Mouse (Mus musculus) kidney, embryonic 14.5 days (tissue): ENCODE data around the gene Bola2. TPM values are rescaled to one million over a fixed set of nuclear protein-coding genes. Genes with fewer than 3 reads are reported as not detected.
"Not testable (repeated sequence)": the region's sequence is repeated elsewhere in the genome, so short reads cannot be mapped to it uniquely, and the experiment has no call there.

Experiments
- ATAC-seq: fragments of 200-750 bp; cut with Nextera tagmentation; 2 replicates; pipeline ENCODE4 v1.8.0; 2017; ENCODE audit warnings: moderate number of reproducible peaks, mild to moderate bottlenecking, moderate TSS enrichment, moderate library complexity; ENCODE audit not compliant: low FRiP score, low TSS enrichment
- H3K27ac ChIP-seq: fragments of 300-500 bp; sonication (generic); 2 replicates; pipeline ENCODE4 v1.5.1; 2014; ENCODE audit warnings: low read depth, mild to moderate bottlenecking, low read length, moderate library complexity, mixed read lengths
- H3K27me3 ChIP-seq: fragments of 300-500 bp; sonication (generic); 2 replicates; pipeline ENCODE4 v1.6.1; 2014; ENCODE audit warnings: mild to moderate bottlenecking, low read length; ENCODE audit not compliant: control insufficient read depth, insufficient read depth
- H3K36me3 ChIP-seq: fragments of 300-500 bp; sonication (generic); 2 replicates; pipeline ENCODE4 v1.6.1; 2014; ENCODE audit warnings: low read length, mixed read lengths; ENCODE audit not compliant: control insufficient read depth, insufficient read depth
- H3K4me1 ChIP-seq: fragments of 300-500 bp; sonication (generic); 2 replicates; pipeline ENCODE4 v1.6.1; 2014; ENCODE audit warnings: low read length, mixed read lengths; ENCODE audit not compliant: control insufficient read depth, insufficient read depth
- H3K4me2 ChIP-seq: fragments of 300-500 bp; sonication (generic); replicated peaks from 2 replicates; pipeline ENCODE4 v1.6.1; 2014; ENCODE audit warnings: low read depth, mild to moderate bottlenecking, low read length
- H3K4me3 ChIP-seq: fragments of 300-500 bp; sonication (generic); 2 replicates; pipeline ENCODE4 v1.5.1; 2014; ENCODE audit warnings: mild to moderate bottlenecking, low read length
- H3K9ac ChIP-seq: fragments of 300-500 bp; sonication (generic); 2 replicates; pipeline ENCODE4 v1.6.1; 2014; ENCODE audit warnings: low read depth, mild to moderate bottlenecking, low read length, moderate library complexity
- H3K9me3 ChIP-seq: fragments of 300-500 bp; sonication (generic); 2 replicates; pipeline ENCODE4 v1.6.1; 2016; ENCODE audit warnings: low read length; ENCODE audit not compliant: control insufficient read depth
- WGBS: fragments of 180-500 bp; shearing (Covaris S2); extraction: QIAGEN DNeasy Blood & Tissue Kit; methylation state at CpG from one replicate; pipeline ENCODE4 v1.1.7; 2014; 5-methylcytosine and 5-hydroxymethylcytosine counted together
- polyA plus RNA-seq: library from polyadenylated mRNA; unstranded; fragments of >200 nt; fragmentation: Nextera tagmentation; extraction: Ambion mirVana; gene quantifications from 2 replicates; pipeline ENCODE4 v1.2.1, GENCODE M21; 2014

Gene Bola2
- polyA plus RNA-seq, 1 experiment from 2014 or later, result 145 TPM

GRCm38 (mm10) chr7:126678545-126679341 is 16.5 kb upstream of the Bola2 start:
- H3K27ac ChIP-seq, result no peak overlapping the region
- ATAC-seq, result no peak

DNA sequence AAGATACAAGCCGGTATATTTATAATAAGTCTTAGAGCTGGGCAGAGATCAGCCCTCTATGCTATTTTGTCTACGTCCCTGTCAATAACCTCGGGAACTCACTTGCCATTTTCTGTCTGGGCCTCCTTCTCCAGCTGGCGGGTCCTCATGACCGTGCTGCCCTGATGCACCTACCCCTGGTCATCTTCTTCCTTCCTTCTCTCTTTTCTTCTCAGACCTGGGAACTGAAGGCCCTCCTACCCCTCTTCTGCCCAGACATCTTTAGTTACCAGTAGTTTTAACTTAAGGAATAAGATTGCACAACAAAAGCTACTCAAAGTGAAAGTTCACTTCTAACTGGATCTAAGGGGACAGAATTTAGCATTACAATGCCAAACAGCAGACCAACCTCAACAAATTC is 15.5 kb upstream of the Bola2 start:
- Histone ChIP-seq H3K27me3 (no peaks in the 10 kb centered on the region), H3K36me3 (peaks cover 2% of the 10 kb centered on the region; the same call in 1 of the 2 replicates), H3K4me1 (no peaks in the 10 kb centered on the region), H3K4me2 (no peak overlapping the region), H3K27ac (no peak overlapping the region), H3K4me3 (no peak overlapping the region), H3K9me3 (no peaks in the 10 kb centered on the region), H3K9ac (no peak overlapping the region)
- WGBS, result 93% methylated on average over 5 of the region's 5 CpGs
- no peak for ATAC-seq

More at GRCm38 (mm10) chr7:126678545-126679341, 16.5 kb upstream of the Bola2 start:
- no peak overlapping the region for H3K9ac ChIP-seq
- H3K4me1 ChIP-seq, result no peaks in the 10 kb centered on the region
- H3K36me3 ChIP-seq, result peaks cover 2% of the 10 kb centered on the region; the same call in 1 of the 2 replicates
- H3K27me3 ChIP-seq, result no peaks in the 10 kb centered on the region
- no peak overlapping the region for H3K4me3 ChIP-seq
- WGBS, result 64% methylated on average over 8 of the region's 8 CpGs
- H3K9me3 ChIP-seq, result no peaks in the 10 kb centered on the region
- no peak overlapping the region for H3K4me2 ChIP-seq

DNA sequence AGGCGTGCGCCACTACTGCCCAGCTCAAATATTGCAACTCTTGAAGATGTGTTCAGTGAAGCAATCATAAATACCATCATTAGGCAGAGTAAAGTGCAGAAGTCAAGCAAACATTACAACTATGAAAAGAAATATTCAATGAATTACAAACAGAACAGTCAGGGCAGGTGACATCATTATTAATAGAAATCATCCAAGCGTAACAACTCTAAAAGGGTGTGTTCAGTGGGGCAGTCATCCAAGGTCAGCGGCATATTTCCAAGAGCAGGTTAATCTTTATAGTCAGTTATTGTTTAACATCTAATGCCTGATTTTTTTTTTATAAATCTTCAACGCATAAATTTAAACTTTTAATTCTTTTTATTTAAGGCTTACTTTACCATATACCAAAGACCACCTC is 14.0 kb upstream of the Bola2 start:
- H3K4me2 ChIP-seq, result no peak overlapping the region
- no peaks in the 10 kb centered on the region for H3K27me3 ChIP-seq
- no peak overlapping the region for H3K4me3 ChIP-seq
- no peak overlapping the region for H3K9ac ChIP-seq
- H3K27ac ChIP-seq, result no peak overlapping the region
- no peak for ATAC-seq
- no peaks in the 10 kb centered on the region for H3K4me1 ChIP-seq
- WGBS, result 89% methylated on average over 5 of the region's 5 CpGs
- H3K36me3 ChIP-seq, result no peaks in the 10 kb centered on the region
- no peaks in the 10 kb centered on the region for H3K9me3 ChIP-seq

DNA sequence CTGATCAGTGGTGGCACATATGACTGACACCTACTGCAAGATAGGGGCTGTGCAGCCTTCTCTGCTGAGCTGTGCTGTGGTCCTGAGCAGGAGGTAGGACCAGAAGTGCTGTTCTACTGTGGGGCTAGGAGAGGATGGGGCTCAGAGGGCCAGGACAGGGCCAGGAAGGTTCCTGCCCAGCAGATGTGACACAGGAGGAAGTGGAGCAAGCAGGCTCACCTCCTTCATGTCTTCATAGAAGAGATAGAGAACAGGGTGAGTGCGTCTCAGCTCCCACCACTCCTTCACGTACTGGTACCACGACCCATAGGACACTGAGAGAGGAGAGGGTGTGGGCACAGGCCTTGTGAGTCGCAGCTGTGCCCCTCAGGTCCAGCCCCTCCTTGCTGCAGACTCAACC is 7.0 kb upstream of the Bola2 start:
- H3K27me3 ChIP-seq, H3K4me2 ChIP-seq, H3K4me1 ChIP-seq, H3K27ac ChIP-seq, ATAC-seq, H3K9ac ChIP-seq, H3K9me3 ChIP-seq, H3K4me3 ChIP-seq: not testable (repeated sequence)
- WGBS, result 80% methylated on average over 4 of the region's 4 CpGs
- peaks cover 21% of the 10 kb centered on the region for H3K36me3 ChIP-seq

- Histone ChIP-seq H3K4me3 (no peak overlapping the region), H3K9ac (no peak overlapping the region), H3K4me2 (no peak overlapping the region), H3K36me3 (peaks cover 21% of the 10 kb centered on the region), H3K27me3 (no peaks in the 10 kb centered on the region), H3K4me1 (no peaks in the 10 kb centered on the region), H3K27ac (no peak overlapping the region), H3K9me3 (no peaks in the 10 kb centered on the region)
- 89% methylated on average over 3 of the region's 3 CpGs for WGBS
- ATAC-seq, result no peak
These were observed 6.2 kb upstream of the Bola2 start for GRCm38 (mm10) chr7:126689021-126689420.

DNA sequence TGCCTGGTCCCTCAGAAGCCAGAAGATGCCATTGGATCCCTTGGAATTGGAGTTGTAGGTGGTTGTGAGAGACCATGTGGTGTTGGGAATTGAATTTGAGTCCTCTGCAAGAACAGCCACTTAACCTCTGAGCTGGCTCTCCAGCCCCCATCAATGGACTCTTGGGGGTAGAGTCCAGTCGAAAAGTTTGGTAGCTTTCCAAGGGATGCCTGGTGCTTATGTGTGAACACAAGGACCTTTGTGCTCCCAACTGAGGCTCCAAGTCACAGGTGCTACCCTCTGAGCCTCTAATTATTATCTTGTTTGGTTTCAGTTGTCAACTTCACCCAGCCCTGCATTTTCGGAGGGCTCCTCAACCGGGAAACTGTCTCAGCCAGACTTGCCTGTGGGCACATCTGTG is 4.5 kb upstream of the Bola2 start:
- Histone ChIP-seq H3K4me3 (no peak overlapping the region), H3K27ac (no peak overlapping the region), H3K27me3 (no peaks in the 10 kb centered on the region), H3K4me1 (peaks cover 6% of the 10 kb centered on the region; the same call in 1 of the 2 replicates), H3K4me2 (no peak overlapping the region), H3K36me3 (peaks cover 21% of the 10 kb centered on the region), H3K9me3 (no peaks in the 10 kb centered on the region), H3K9ac (no peak overlapping the region)
- 91% methylated on average over 3 of the region's 3 CpGs for WGBS
- no peak for ATAC-seq

DNA sequence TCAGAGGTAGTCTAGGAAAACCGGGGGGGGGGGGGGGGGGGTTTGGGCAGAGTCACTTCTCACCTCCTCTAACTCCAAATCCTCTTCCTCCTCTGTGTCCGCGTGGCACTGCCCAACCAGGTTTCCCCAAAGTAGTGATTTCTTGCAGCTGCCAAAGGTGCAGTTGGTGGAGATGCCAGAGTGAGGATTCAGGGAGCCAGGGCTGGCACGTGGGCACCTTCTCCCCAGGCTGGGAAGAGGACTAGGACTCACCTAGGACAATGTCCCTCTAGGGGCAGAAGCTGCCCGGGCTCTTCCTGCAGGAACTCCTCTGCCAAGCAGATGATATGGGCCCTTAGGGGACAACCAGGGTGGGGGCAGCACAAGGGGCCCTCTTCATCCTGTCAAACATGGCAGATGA is 3.5 kb upstream of the Bola2 start:
- no peaks in the 10 kb centered on the region for H3K9me3 ChIP-seq
- H3K4me2 ChIP-seq, result no peak overlapping the region

DNA sequence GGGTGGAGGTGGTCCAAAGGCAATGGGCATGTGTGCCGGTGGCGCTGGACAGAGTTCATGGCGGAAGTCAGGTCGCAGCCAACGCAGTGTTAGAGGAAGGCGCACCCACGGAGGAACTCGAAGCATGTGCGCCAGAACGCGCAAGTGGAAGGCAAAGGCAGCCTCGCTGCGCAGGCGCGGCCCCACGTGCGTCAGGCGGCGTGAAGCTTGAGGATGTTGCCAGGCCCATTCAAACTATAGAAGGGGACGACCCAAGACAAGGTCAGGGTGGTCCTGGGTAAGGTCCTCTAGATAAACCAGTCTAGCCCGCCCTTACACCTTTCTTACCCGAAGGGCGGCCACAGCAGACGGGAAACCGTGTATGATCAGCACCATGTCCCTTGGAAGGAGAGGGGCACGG is 2.8 kb upstream of the Bola2 start:
- H3K9me3 ChIP-seq, result no peaks in the 10 kb centered on the region
- no peak overlapping the region for H3K27ac ChIP-seq
- no peak overlapping the region for H3K9ac ChIP-seq
- peaks cover 17% of the 10 kb centered on the region for H3K4me1 ChIP-seq
- H3K4me2 ChIP-seq, result no peak overlapping the region
- ATAC-seq, result no peak
- H3K36me3 ChIP-seq, result peaks cover 21% of the 10 kb centered on the region
- H3K4me3 ChIP-seq, result no peak overlapping the region
- WGBS, result 96% methylated on average over 26 of the region's 26 CpGs
- no peaks in the 10 kb centered on the region for H3K27me3 ChIP-seq

More for the DNA sequence above, 3.5 kb upstream of the Bola2 start:
- Histone ChIP-seq H3K36me3 (peaks cover 21% of the 10 kb centered on the region), H3K9ac (no peak overlapping the region), H3K4me1 (peaks cover 11% of the 10 kb centered on the region), H3K27ac (no peak overlapping the region), H3K27me3 (no peaks in the 10 kb centered on the region), H3K4me3 (no peak overlapping the region)
- no peak for ATAC-seq
- WGBS, result 82% methylated on average over 5 of the region's 5 CpGs

- WGBS, result 45% methylated on average over 3 of the region's 3 CpGs
- Histone ChIP-seq H3K4me2 (no peak overlapping the region), H3K4me3 (no peak overlapping the region), H3K36me3 (peaks cover 21% of the 10 kb centered on the region), H3K27ac (no peak overlapping the region), H3K9ac (no peak overlapping the region), H3K4me1 (peaks cover 17% of the 10 kb centered on the region), H3K27me3 (no peaks in the 10 kb centered on the region), H3K9me3 (no peaks in the 10 kb centered on the region)
- no peak for ATAC-seq
These were observed 1.9 kb upstream of the Bola2 start for GRCm38 (mm10) chr7:126693256-126693655.
